Mouse (Mus musculus) liver, postnatal 0 days (tissue): Measurements from ENCODE around the gene Bloc1s6.

Experiments
- CTCF ChIP-seq: sonication (generic); IDR thresholded peaks from 2 replicates; pipeline ENCODE4 v1.5.1; 2016; ENCODE audit warnings: antibody characterized with exemption, low read depth
- EP300 ChIP-seq: IDR thresholded peaks from 2 replicates; pipeline ENCODE4 v1.6.1; 2016; ENCODE audit warnings: antibody characterized with exemption, low read depth, mild to moderate bottlenecking

- TF ChIP-seq CTCF, result no peak
- no peak for TF ChIP-seq EP300
Measured at GRCm38 (mm10) chr2:122784701-122785100, 46.4 kb downstream of the Bloc1s6 start.
